Mouse (Mus musculus) heart, embryonic 13.5 days (tissue): ENCODE measurements around the gene Hnrnpa0. TPM values are rescaled to one million over a fixed set of nuclear protein-coding genes. Genes with fewer than 3 reads are reported as not detected.

Source experiments
- ATAC-seq: fragments of 200-750 bp; cut with Nextera tagmentation; 2 replicates; pipeline ENCODE4 v1.8.0; 2017; ENCODE audit warnings: moderate TSS enrichment; ENCODE audit not compliant: insufficient number of reproducible peaks, low FRiP score, low TSS enrichment; ENCODE audit errors: extremely low read depth
- H3K27ac ChIP-seq: fragments of 300-500 bp; sonication (generic); replicated peaks from 2 replicates; pipeline ENCODE4 v1.5.1; 2015; ENCODE audit warnings: moderate library complexity, mild to moderate bottlenecking, inconsistent platforms
- H3K27me3 ChIP-seq: fragments of 300-500 bp; sonication (generic); replicated peaks from 2 replicates; pipeline ENCODE4 v1.6.1; 2015; ENCODE audit warnings: mild to moderate bottlenecking, inconsistent platforms
- H3K36me3 ChIP-seq: fragments of 300-500 bp; sonication (generic); 2 replicates; pipeline ENCODE4 v1.6.1; 2015; ENCODE audit warnings: mild to moderate bottlenecking, inconsistent platforms
- H3K4me1 ChIP-seq: fragments of 300-500 bp; sonication (generic); 2 replicates; pipeline ENCODE4 v1.6.1; 2015; ENCODE audit warnings: inconsistent platforms
- H3K4me2 ChIP-seq: fragments of 300-500 bp; sonication (generic); 2 replicates; pipeline ENCODE4 v1.6.1; 2015; ENCODE audit warnings: inconsistent platforms, mild to moderate bottlenecking, moderate library complexity
- H3K4me3 ChIP-seq: fragments of 300-500 bp; sonication (generic); 2 replicates; pipeline ENCODE4 v1.5.1; 2015; ENCODE audit warnings: moderate library complexity, mild to moderate bottlenecking, inconsistent platforms
- H3K9ac ChIP-seq: fragments of 300-500 bp; sonication (generic); 2 replicates; pipeline ENCODE4 v1.6.1; 2015; ENCODE audit warnings: inconsistent platforms, mild to moderate bottlenecking, moderate library complexity
- H3K9me3 ChIP-seq: fragments of 300-500 bp; sonication (generic); 2 replicates; pipeline ENCODE4 v1.6.1; 2016; ENCODE audit warnings: inconsistent platforms
- whole genome bisulfite sequencing: fragments of 180-500 bp; shearing (Covaris S2); methylation state at CpG from one replicate; pipeline ENCODE4 v1.1.7; 2015; ENCODE audit warnings: mixed read lengths; 5-methylcytosine and 5-hydroxymethylcytosine counted together
- polyA plus RNA-seq: library from polyadenylated mRNA; unstranded; fragments of >200 nt; fragmentation: Nextera tagmentation; extraction: Ambion mirVana; gene quantifications from 2 replicates; pipeline ENCODE4 v1.2.1, GENCODE M21; 2015

Gene Hnrnpa0
- polyA plus RNA-seq, 1 experiment from 2014 or later = 18.8 TPM

DNA sequence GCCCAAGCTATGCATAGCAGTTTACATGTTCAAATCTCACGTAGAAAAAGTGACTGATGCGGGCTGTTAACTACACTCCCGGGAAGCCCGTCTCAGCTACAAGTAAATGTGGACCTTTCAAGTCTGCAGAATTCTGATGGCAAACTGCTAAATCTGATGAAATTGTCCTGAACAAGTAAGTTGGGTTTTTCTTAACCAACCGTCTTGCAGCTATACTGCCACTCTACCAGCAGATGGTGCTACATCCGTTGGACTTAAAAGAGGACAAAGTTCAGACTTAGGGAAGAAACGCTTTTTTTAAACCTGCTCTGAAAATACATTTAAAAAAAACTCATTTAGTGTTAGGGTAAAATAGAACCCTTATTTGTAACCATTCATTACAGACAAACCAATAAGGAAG lies 2.2 kb downstream of the Hnrnpa0 start:
- no peak for ATAC-seq
- Histone ChIP-seq H3K27me3 (no peaks in the 10 kb centered on the region), H3K4me1 (peaks cover 46% of the 10 kb centered on the region), H3K27ac (peak overlapping the region; percentile 42; the same call in 1 of the 2 replicates), H3K9ac (peak overlapping the region; percentile 61), H3K4me2 (peak overlapping the region; percentile 88), H3K9me3 (no peaks in the 10 kb centered on the region), H3K36me3 (peaks cover 15% of the 10 kb centered on the region), H3K4me3 (peak overlapping the region; percentile 98)
- WGBS = 32% methylated on average over 7 of the region's 7 CpGs

DNA sequence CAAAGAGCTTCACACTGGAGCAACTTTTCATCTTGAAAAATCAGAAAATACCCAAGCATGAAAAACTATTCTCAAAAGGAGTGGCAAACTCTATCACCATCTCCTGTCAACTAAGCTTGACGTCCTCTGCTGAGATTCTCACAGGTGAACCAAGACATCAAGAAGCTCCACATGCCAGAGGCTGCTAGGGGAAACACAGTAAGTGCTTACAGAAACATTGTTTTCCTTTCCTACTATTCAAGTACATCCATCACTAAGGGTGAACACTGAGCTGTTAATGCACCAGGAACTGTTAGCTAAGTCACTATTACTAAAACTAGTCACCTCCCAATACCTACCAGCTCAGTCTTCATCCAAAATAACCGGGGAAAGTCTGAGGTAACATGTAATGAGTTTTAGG lies 3.4 kb downstream of the Hnrnpa0 start:
- Histone ChIP-seq H3K4me3 (no peak overlapping the region), H3K4me1 (peaks cover 43% of the 10 kb centered on the region), H3K27ac (no peak overlapping the region), H3K36me3 (peaks cover 15% of the 10 kb centered on the region), H3K4me2 (peak overlapping the region; percentile 88), H3K27me3 (no peaks in the 10 kb centered on the region), H3K9ac (no peak overlapping the region), H3K9me3 (no peaks in the 10 kb centered on the region)
- no peak for ATAC-seq
- WGBS = 67% methylated on average over 2 of the region's 2 CpGs

DNA sequence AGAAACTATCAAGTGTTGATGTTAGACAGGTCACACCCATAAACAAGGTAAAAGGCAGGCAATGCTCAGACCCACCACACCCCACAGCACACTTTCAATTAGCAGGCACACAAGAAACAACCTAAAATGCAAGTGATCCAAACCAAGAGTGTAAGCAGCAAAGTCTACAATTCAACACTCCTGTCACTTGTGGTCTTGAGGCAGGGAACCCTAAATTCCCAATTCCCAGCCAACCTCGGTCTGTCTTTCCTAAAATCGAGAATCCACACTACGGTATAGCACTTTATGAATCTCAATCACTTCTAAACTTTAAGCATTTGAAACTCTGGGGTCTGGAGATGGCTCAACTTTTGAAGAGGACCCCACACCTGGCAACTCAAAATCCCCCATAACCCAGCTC lies 4.1 kb downstream of the Hnrnpa0 start:
- ATAC-seq = no peak
- Histone ChIP-seq H3K9me3 (no peaks in the 10 kb centered on the region), H3K4me2 (no peak overlapping the region), H3K36me3 (peaks cover 15% of the 10 kb centered on the region), H3K4me3 (no peak overlapping the region), H3K9ac (no peak overlapping the region), H3K27ac (no peak overlapping the region), H3K4me1 (peaks cover 36% of the 10 kb centered on the region), H3K27me3 (no peaks in the 10 kb centered on the region)
- WGBS = 86% methylated on average over 3 of the region's 3 CpGs

DNA sequence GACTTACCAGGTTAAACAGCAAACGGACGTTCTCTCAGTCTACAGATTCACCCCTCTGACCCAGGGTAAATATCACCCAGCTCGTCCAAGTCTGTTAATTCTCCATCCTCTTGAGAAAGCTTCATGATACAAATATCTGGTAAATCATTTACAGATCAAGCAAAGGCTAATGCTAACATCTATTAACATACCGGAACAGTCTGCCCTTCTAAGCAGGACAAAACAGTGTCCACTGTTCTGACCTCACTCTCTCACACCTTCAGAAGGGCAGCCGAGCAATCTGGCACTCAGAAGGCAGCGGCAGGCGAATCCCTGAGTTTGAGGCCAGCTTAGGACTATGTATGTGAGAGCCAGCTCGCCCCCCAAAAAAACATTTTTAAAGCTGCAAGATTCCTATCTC lies 5.0 kb downstream of the Hnrnpa0 start:
- Histone ChIP-seq H3K9ac (no peak overlapping the region), H3K36me3 (peaks cover 15% of the 10 kb centered on the region), H3K27ac (no peak overlapping the region), H3K9me3 (no peaks in the 10 kb centered on the region), H3K4me3 (no peak overlapping the region), H3K4me2 (no peak overlapping the region), H3K4me1 (peaks cover 36% of the 10 kb centered on the region), H3K27me3 (no peaks in the 10 kb centered on the region)
- WGBS = 72% methylated on average over 8 of the region's 8 CpGs
- ATAC-seq = no peak

DNA sequence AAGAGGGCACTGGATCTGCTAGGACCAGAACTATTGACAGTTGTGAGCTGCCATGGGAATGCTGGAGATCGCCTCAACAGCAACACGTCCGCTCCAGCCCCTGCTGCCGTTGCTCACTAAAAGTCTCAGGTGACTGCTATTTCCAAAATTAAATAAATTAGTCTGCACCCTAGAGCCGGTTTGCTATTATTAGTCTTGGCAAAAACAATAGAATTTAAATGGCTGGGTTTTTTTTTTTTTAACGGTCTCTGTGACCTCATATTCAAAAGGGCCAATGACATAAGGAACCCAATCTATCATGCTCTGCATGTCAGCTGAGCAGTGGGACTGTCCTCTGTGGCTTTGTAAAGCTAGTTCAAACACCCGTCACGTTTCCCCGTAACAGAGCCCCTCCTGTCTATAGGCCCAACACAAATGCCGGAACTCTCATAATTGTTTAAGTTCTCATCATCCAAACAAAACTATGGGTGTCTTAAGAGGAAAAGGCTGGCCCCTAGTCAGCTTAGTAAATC lies 5.5 kb downstream of the Hnrnpa0 start:
- no peak overlapping the region for H3K4me2 ChIP-seq
- H3K4me1 ChIP-seq = peaks cover 36% of the 10 kb centered on the region
- H3K36me3 ChIP-seq = peaks cover 15% of the 10 kb centered on the region
- no peaks in the 10 kb centered on the region for H3K27me3 ChIP-seq
- no peak overlapping the region for H3K4me3 ChIP-seq
- no peak for ATAC-seq
- H3K9me3 ChIP-seq = no peaks in the 10 kb centered on the region
- H3K27ac ChIP-seq = no peak overlapping the region
- WGBS = 77% methylated on average over 10 of the region's 10 CpGs
- H3K9ac ChIP-seq = no peak overlapping the region

DNA sequence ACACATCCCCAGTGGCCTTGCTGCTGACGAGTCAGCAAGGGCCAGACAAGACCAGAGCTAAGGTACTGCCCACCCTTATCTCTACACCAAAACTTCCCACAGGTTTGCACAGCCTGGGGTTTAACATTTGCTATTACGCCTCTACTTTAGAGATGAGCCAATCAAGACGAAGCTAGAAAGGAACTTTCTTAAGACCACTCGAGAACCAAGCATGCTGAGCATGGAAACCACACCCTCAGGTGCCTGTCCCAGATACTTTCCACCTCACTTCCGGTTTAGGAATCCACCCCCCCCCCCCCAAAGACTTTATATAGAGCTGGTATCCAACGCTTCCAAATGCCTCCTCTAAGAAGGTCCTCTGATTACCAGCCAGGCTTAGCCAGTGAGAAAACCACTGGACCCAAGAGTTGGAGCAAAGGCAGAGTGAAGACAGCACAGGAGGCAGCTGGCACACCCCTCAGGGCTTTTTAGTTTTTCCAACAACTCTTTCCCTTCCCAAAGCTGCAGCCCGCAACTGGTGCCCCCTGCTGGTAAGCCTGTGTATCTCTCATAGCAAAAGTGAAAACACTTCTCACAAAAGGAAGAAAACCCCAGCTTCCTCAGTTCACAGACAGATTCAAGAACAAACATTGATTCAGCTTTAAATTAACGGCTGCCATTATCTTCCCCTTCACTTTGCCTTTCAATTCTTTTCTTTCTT lies 10.9 kb downstream of the Hnrnpa0 start:
- Histone ChIP-seq H3K4me1 (peaks cover 32% of the 10 kb centered on the region), H3K4me2 (no peak overlapping the region), H3K27me3 (0 out of 2 replicates have a peak, but pooled peaks cover 4% of the 10 kb centered on the region), H3K4me3 (no peak overlapping the region), H3K9me3 (no peaks in the 10 kb centered on the region), H3K27ac (no peak overlapping the region), H3K9ac (no peak overlapping the region), H3K36me3 (no peaks in the 10 kb centered on the region)
- 58% methylated on average over 8 of the region's 8 CpGs for WGBS
- no peak for ATAC-seq

DNA sequence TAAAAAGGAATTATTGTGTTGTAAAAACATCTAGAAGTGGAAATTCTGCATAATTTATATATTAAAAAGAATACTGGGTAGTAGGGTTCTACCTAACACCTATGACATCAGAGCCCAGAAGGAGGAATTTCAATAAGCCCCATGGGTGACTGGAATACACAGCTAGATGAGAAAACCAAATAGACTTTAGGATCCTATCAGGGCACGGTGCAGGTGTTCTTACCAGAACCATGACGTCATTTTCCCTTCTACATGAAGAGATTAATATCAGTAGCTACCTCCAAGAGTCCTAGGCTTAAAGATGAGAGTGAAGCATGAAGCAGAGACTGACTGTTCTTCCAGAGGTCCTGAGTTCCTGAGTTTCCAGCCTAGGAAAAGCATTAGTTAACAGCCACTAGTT lies 11.6 kb downstream of the Hnrnpa0 start:
- H3K27ac ChIP-seq = no peak overlapping the region
- H3K36me3 ChIP-seq = no peaks in the 10 kb centered on the region
- 78% methylated on average over 2 of the region's 2 CpGs for WGBS
- no peaks in the 10 kb centered on the region for H3K9me3 ChIP-seq
- no peak overlapping the region for H3K9ac ChIP-seq
- ATAC-seq = no peak
- H3K4me1 ChIP-seq = peaks cover 37% of the 10 kb centered on the region
- H3K4me2 ChIP-seq = no peak overlapping the region
- H3K4me3 ChIP-seq = no peak overlapping the region
- H3K27me3 ChIP-seq = 0 out of 2 replicates have a peak, but pooled peaks cover 4% of the 10 kb centered on the region

DNA sequence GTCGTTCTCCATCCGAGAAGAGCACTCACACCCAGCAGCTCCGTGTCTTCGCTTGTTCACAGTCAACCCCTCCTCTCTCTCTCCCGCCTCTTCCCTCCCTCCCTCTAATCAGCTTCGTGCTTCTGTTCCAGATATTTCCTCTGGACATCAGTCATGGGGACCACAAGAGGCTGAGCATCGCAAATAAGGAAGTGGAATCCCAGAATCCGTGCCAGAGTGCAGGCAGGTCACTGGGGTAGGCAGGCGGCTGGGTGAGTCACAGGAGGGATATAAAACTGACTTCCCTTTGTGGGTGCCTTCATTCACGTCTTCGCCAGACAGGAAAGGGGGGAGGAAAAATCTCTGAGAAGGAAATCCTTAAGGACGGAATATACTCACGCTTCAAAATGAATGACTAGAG lies 13.1 kb downstream of the Hnrnpa0 start:
- ATAC-seq = peak; percentile 24; the same call in 1 of the 2 replicates
- WGBS = 23% methylated on average over 13 of the region's 13 CpGs
- Histone ChIP-seq H3K4me2 (peak overlapping the region; percentile 24), H3K4me3 (peak overlapping the region; percentile 9; the same call in 1 of the 2 replicates), H3K27me3 (0 out of 2 replicates have a peak, but pooled peaks cover 4% of the 10 kb centered on the region), H3K36me3 (no peaks in the 10 kb centered on the region), H3K27ac (peak overlapping the region; percentile 48), H3K9ac (peak overlapping the region; percentile 37; the same call in 1 of the 2 replicates), H3K9me3 (no peaks in the 10 kb centered on the region), H3K4me1 (peaks cover 34% of the 10 kb centered on the region)

DNA sequence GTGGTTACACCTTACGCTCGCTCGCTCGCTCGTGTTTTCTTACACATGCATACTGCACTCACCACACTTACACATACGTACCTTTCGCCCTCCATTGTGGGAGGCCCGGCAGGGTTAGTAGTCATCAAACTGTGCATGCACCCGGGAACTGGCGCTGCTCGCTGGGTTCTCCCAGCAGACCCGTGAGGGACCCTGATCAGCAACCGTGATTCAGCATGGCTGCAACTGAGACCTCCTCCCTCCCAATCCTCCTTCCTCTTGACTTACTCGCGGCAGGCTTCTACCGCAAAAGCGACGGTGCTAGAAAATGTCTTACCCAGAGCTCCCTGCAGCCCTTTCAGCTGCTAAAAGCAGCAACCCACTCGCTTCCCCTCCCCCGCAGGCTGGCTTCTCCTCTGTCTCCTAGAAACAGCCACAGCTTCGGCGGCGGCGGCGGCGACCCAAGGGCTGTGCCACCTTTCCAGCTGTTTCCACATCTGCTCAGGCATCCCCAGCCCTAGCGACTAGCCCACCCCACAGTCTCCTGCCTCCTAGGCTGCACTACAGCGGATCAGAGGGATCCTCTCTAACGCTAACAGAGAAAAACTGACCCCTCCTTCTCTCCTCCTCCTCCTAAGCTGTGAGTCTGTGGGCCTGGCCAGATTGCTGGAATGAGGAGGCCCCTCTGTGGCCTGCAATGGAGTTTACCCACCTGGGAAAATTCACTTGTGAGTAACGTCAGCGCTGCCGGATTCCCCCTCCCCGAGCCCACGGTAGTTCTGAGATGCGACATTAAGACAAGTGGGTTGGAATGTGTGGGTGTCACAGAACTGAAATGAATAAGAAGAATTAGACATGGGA lies 15.1 kb downstream of the Hnrnpa0 start, which contains the start of gene Klhl3:
Gene Klhl3 (minus strand): TSS at position 532 of the 840 bp plus-strand sequence.
- peak; percentile 27; the same call in 1 of the 2 replicates for ATAC-seq
- H3K4me3 ChIP-seq = peak within 1 kb of the TSS; percentile 74
- H3K4me2 ChIP-seq = peak within 1 kb of the TSS; percentile 91
- H3K36me3 ChIP-seq = no peaks in the 10 kb centered on the region
- H3K9me3 ChIP-seq = no peaks in the 10 kb centered on the region
- WGBS = under 1% methylated on average over 35 of the region's 35 CpGs
- peak within 1 kb of the TSS; percentile 81 for H3K27ac ChIP-seq
- H3K4me1 ChIP-seq = peaks cover 41% of the 10 kb centered on the region
- 0 out of 2 replicates have a peak, but pooled peaks cover 4% of the 10 kb centered on the region for H3K27me3 ChIP-seq
- H3K9ac ChIP-seq = peak within 1 kb of the TSS; percentile 86

DNA sequence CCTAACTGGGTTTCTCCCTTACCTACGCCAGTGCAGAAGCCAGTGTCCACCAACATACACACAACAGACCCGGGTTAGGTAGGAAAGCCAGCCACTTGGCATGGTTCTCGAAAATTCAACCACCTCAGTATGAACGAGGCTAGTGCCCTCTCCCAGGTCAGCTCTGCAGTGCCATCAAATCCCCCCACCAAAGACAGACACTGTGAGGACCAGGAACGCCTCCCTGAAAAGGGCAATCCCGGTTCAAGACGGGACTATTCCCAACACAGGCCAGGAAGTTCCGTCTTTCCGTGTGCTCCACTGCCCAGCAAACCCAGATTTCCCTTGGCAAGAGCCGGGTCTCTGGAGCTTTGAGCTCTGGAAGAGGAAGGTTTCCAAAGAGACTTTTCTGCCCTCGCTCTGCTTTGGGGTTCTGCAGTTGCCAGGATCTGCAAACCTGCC lies 15.7 kb downstream of the Hnrnpa0 start:
- H3K9me3 ChIP-seq = no peaks in the 10 kb centered on the region
- no peaks in the 10 kb centered on the region for H3K36me3 ChIP-seq
- peak overlapping the region; percentile 81 for H3K27ac ChIP-seq
- 18% methylated on average over 11 of the region's 11 CpGs for whole genome bisulfite sequencing
- H3K9ac ChIP-seq = peak overlapping the region; percentile 86
- peak overlapping the region; percentile 74 for H3K4me3 ChIP-seq
- no peak for ATAC-seq
- H3K27me3 ChIP-seq = 0 out of 2 replicates have a peak, but pooled peaks cover 4% of the 10 kb centered on the region
- H3K4me2 ChIP-seq = peak overlapping the region; percentile 91
- peaks cover 41% of the 10 kb centered on the region for H3K4me1 ChIP-seq

DNA sequence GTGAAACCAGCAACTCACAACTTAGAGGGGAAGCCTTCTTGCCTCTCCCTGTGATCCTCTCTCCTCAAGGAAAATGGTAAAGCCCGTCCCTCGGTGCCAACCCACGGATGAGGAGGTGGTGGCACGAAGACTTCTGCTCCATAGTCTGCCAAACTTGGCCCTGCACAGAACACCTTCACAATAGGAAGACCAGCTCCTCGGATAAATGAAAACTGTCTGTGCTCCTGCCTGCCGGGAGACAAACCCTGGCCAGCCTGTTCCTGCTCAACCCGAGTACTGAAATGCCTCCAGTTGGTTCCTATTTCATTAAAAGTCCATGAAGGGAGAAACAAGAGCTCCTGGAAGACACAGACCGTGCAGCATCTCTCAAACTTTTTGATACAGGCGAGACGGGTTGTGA lies 16.2 kb downstream of the Hnrnpa0 start:
- no peak for ATAC-seq
- WGBS = 68% methylated on average over 10 of the region's 10 CpGs

More for the DNA sequence above, 16.2 kb downstream of the Hnrnpa0 start:
- Histone ChIP-seq H3K27me3 (0 out of 2 replicates have a peak, but pooled peaks cover 4% of the 10 kb centered on the region), H3K9ac (peak overlapping the region; percentile 86), H3K27ac (no peak overlapping the region), H3K4me1 (peaks cover 41% of the 10 kb centered on the region), H3K9me3 (no peaks in the 10 kb centered on the region), H3K4me3 (peak overlapping the region; percentile 74), H3K36me3 (no peaks in the 10 kb centered on the region), H3K4me2 (peak overlapping the region; percentile 91)
